Mouse (Mus musculus) G1E (cell line): ENCODE measurements around the gene Rnf216.

Experiments
- CTCF ChIP-seq: IDR thresholded peaks from 2 replicates; pipeline ENCODE4 v1.5.1; 2012; ENCODE audit warnings: low read depth, low read length, inconsistent platforms, mixed read lengths
- TAL1 ChIP-seq: conservative IDR thresholded peaks from 2 replicates; pipeline ENCODE4 v1.6.1; 2012; ENCODE audit warnings: low read depth, low read length, inconsistent platforms, mixed read lengths

DNA sequence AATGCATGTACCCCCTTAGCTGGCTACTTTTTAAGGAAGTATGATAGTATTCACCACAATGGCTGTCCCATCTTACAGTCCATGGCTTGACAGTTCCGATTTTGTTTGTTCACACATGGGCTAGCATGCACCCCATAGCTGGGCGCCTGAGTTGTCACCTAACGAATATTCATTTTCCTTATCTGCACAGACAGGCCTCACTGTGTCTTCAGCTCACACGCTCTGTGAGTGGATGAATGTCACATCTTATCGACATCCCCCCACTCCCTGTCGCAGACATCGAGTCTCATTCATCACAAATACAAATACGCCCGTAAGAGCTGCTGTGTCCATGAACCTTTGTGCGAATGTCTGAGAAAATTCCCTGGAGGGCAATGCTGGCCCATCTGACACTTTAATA is 128.5 kb downstream of the Rnf216 start:
- TF ChIP-seq CTCF: no peak
- peak; percentile 70 for TF ChIP-seq TAL1
